Mouse (Mus musculus) MEL (cell line): ENCODE results near the gene Ddx51. TPM values are rescaled to one million over a fixed set of nuclear protein-coding genes. Genes with fewer than 3 reads are reported as not detected.

Source experiments
- DNase-seq: peaks from one replicate; pipeline ENCODE4 v3.0.0; 2011; ENCODE audit warnings: low read depth, low spot score
- H3K27ac ChIP-seq: 2 replicates; pipeline ENCODE4 v1.5.1; 2012; ENCODE audit warnings: low read depth, mild to moderate bottlenecking, control low read depth, low read length, moderate library complexity; ENCODE audit not compliant: control insufficient read depth
- H3K27me3 ChIP-seq, 2 experiments: fragments of 150-350 bp in 1 of 2; sonication (generic) in 1 of 2; 2 replicates each; pipeline ENCODE4 v1.6.1; 2012; ENCODE audit warnings: low read length in 2 of 2, mild to moderate bottlenecking in 2 of 2, improper control_type of control experiment in 1 of 2, moderate library complexity in 1 of 2; ENCODE audit not compliant: insufficient read depth in 2 of 2, control insufficient read depth in 1 of 2
- H3K36me3 ChIP-seq, 2 experiments: 2 replicates each; pipeline ENCODE4 v1.6.1; 2012 to 2014; ENCODE audit warnings: low read length in 2 of 2, improper control_type of control experiment in 1 of 2, inconsistent platforms in 1 of 2, mild to moderate bottlenecking in 1 of 2; ENCODE audit not compliant: insufficient read depth in 2 of 2, control insufficient read depth in 1 of 2
- H3K4me1 ChIP-seq, 2 experiments: fragments of 150-350 bp in 1 of 2; sonication (generic) in 1 of 2; 2 replicates each; pipeline ENCODE4 v1.6.1; 2012; ENCODE audit warnings: low read length in 2 of 2, improper control_type of control experiment in 1 of 2, mild to moderate bottlenecking in 1 of 2; ENCODE audit not compliant: insufficient read depth in 2 of 2, control insufficient read depth in 1 of 2
- H3K4me3 ChIP-seq, 2 experiments: fragments of 150-350 bp in 1 of 2; sonication (generic) in 1 of 2; 2 replicates each; pipeline ENCODE4 v1.5.1; 2012; ENCODE audit warnings: low read depth in 2 of 2, low read length in 2 of 2, mild to moderate bottlenecking in 2 of 2, moderate library complexity in 2 of 2, control low read depth in 1 of 2, improper control_type of control experiment in 1 of 2; ENCODE audit not compliant: control insufficient read depth in 1 of 2, insufficient read depth in 1 of 2
- H3K79me2 ChIP-seq: 2 replicates; pipeline ENCODE4 v1.6.1; 2012; ENCODE audit warnings: mild to moderate bottlenecking, low read length, moderate library complexity; ENCODE audit not compliant: control insufficient read depth, poor library complexity, insufficient read depth
- H3K9ac ChIP-seq: 2 replicates; pipeline ENCODE4 v1.6.1; 2012; ENCODE audit warnings: low read depth, mild to moderate bottlenecking, control low read depth, low read length, moderate library complexity; ENCODE audit not compliant: control insufficient read depth, poor library complexity, severe bottlenecking
- H3K9me3 ChIP-seq: fragments of 150-350 bp; sonication (generic); replicated peaks from 2 replicates; pipeline ENCODE4 v1.6.1; 2012; ENCODE audit warnings: mild to moderate bottlenecking, low read length, improper control_type of control experiment, moderate library complexity; ENCODE audit not compliant: insufficient read depth
- CTCF ChIP-seq, 3 experiments: IDR thresholded peaks in 2 of 3; conservative IDR thresholded peaks in 1 of 3; 2 replicates each; pipeline ENCODE4 v1.5.1; 2011 to 2012; ENCODE audit warnings: low read length in 3 of 3, low read depth in 2 of 3, mild to moderate bottlenecking in 2 of 3, improper control_type of control experiment in 1 of 3, inconsistent platforms in 1 of 3, mixed read lengths in 1 of 3, moderate library complexity in 1 of 3; ENCODE audit not compliant: control insufficient read depth in 1 of 3, insufficient read depth in 1 of 3, poor library complexity in 1 of 3, severe bottlenecking in 1 of 3
- E2F4 ChIP-seq: IDR thresholded peaks from 2 replicates; pipeline ENCODE4 v1.6.1; 2011; ENCODE audit warnings: low read depth, low read length, improper control_type of control experiment, borderline replicate concordance
- GABPA ChIP-seq: IDR thresholded peaks from 2 replicates; pipeline ENCODE4 v1.6.1; 2012; ENCODE audit warnings: low read depth, mild to moderate bottlenecking, inconsistent platforms, low read length, improper control_type of control experiment, moderate library complexity
- HCFC1 ChIP-seq: IDR thresholded peaks from 2 replicates; pipeline ENCODE4 v1.6.1; 2012; ENCODE audit warnings: low read depth, mild to moderate bottlenecking, inconsistent platforms, low read length, improper control_type of control experiment, moderate library complexity
- JUND ChIP-seq: IDR thresholded peaks from 2 replicates; pipeline ENCODE4 v1.6.1; 2011; ENCODE audit warnings: low read depth, mild to moderate bottlenecking, improper control_type of control experiment, low read length
- KAT2A ChIP-seq: conservative IDR thresholded peaks from 2 replicates; pipeline ENCODE4 v1.6.1; 2012; ENCODE audit warnings: low read depth, low read length, improper control_type of control experiment, inconsistent platforms
- MAZ ChIP-seq: IDR thresholded peaks from 2 replicates; pipeline ENCODE4 v1.6.1; 2012; ENCODE audit warnings: low read depth, mild to moderate bottlenecking, inconsistent platforms, low read length, improper control_type of control experiment
- MEF2A ChIP-seq: IDR thresholded peaks from 2 replicates; pipeline ENCODE4 v1.6.1; 2014; ENCODE audit warnings: low read depth, mild to moderate bottlenecking, inconsistent platforms, low read length, improper control_type of control experiment; ENCODE audit not compliant: poor library complexity, insufficient replicate concordance, severe bottlenecking; ENCODE audit errors: extremely low read depth
- NRF1 ChIP-seq: IDR thresholded peaks from 2 replicates; pipeline ENCODE4 v1.6.1; 2014; ENCODE audit warnings: low read depth, mild to moderate bottlenecking, inconsistent platforms, low read length, improper control_type of control experiment, moderate library complexity; ENCODE audit not compliant: poor library complexity, insufficient read depth, severe bottlenecking
- POLR2A ChIP-seq, 2 experiments: IDR thresholded peaks; 2 replicates each; pipeline ENCODE4 v1.6.1; 2011 to 2012; ENCODE audit warnings: low read length in 2 of 2, mild to moderate bottlenecking in 2 of 2, control low read depth in 1 of 2, improper control_type of control experiment in 1 of 2, low read depth in 1 of 2, moderate library complexity in 1 of 2; ENCODE audit not compliant: control insufficient read depth in 1 of 2, insufficient read depth in 1 of 2, poor library complexity in 1 of 2
- POLR2AphosphoS5 ChIP-seq: IDR thresholded peaks from 2 replicates; pipeline ENCODE4 v1.6.1; 2012; ENCODE audit warnings: low read depth, borderline replicate concordance, mild to moderate bottlenecking, inconsistent platforms, low read length, moderate library complexity, mixed read lengths
- RAD21 ChIP-seq: IDR thresholded peaks from 2 replicates; pipeline ENCODE4 v1.6.1; 2011; ENCODE audit warnings: mild to moderate bottlenecking, low read depth, low read length, improper control_type of control experiment
- RCOR1 ChIP-seq: IDR thresholded peaks from 2 replicates; pipeline ENCODE4 v1.6.1; 2012; ENCODE audit warnings: low read depth, mild to moderate bottlenecking, inconsistent platforms, low read length, improper control_type of control experiment
- SIN3A ChIP-seq: IDR thresholded peaks from 2 replicates; pipeline ENCODE4 v1.6.1; 2012; ENCODE audit warnings: low read length, improper control_type of control experiment, inconsistent platforms
- SMC3 ChIP-seq: IDR thresholded peaks from 2 replicates; pipeline ENCODE4 v1.6.1; 2011; ENCODE audit warnings: low read depth, low read length, improper control_type of control experiment
- TCF12 ChIP-seq: IDR thresholded peaks from 2 replicates; pipeline ENCODE4 v1.6.1; 2014; ENCODE audit warnings: low read depth, mild to moderate bottlenecking, inconsistent platforms, low read length, improper control_type of control experiment, moderate library complexity
- UBTF ChIP-seq: IDR thresholded peaks from 2 replicates; pipeline ENCODE4 v1.6.1; 2012; ENCODE audit warnings: low read depth, mild to moderate bottlenecking, inconsistent platforms, low read length, improper control_type of control experiment, moderate library complexity, borderline replicate concordance; ENCODE audit not compliant: insufficient read depth
- USF1 ChIP-seq: IDR thresholded peaks from 2 replicates; pipeline ENCODE4 v1.6.1; 2014; ENCODE audit warnings: low read depth, mild to moderate bottlenecking, inconsistent platforms, low read length, improper control_type of control experiment, moderate library complexity
- USF2 ChIP-seq, 2 experiments: IDR thresholded peaks; 2 replicates each; pipeline ENCODE4 v1.6.1; 2011 to 2012; ENCODE audit warnings: improper control_type of control experiment in 2 of 2, low read length in 2 of 2, borderline replicate concordance in 1 of 2, inconsistent platforms in 1 of 2, low read depth in 1 of 2, mild to moderate bottlenecking in 1 of 2; ENCODE audit not compliant: insufficient read depth in 1 of 2
- ZC3H11A ChIP-seq: IDR thresholded peaks from 2 replicates; pipeline ENCODE4 v1.6.1; 2012; ENCODE audit warnings: low read depth, mild to moderate bottlenecking, inconsistent platforms, low read length, improper control_type of control experiment
- ZKSCAN1 ChIP-seq: IDR thresholded peaks from 2 replicates; pipeline ENCODE4 v1.6.1; 2012; ENCODE audit warnings: low read depth, mild to moderate bottlenecking, inconsistent platforms, low read length, improper control_type of control experiment, moderate library complexity
- ZMIZ1 ChIP-seq: IDR thresholded peaks from 2 replicates; pipeline ENCODE4 v1.6.1; 2012; ENCODE audit warnings: low read depth, mild to moderate bottlenecking, inconsistent platforms, low read length, improper control_type of control experiment, moderate library complexity
- ZNF384 ChIP-seq: IDR thresholded peaks from 2 replicates; pipeline ENCODE4 v1.6.1; 2012; ENCODE audit warnings: low read depth, mild to moderate bottlenecking, inconsistent platforms, low read length, improper control_type of control experiment
- polyA plus RNA-seq, 2 experiments: library from polyadenylated mRNA; stranded (reverse) in 1 of 2; unstranded in 1 of 2; fragments of >175 nt in 1 of 2; fragments of >200 nt in 1 of 2; gene quantifications; 2 replicates each; pipeline versions ENCODE4 v1.2.1 to v1.2.4; 2012; ENCODE audit warnings: low replicate concordance in 2 of 2, low read depth in 1 of 2; ENCODE audit not compliant: insufficient read length in 2 of 2, insufficient read depth in 1 of 2, missing spikeins in 1 of 2
- total RNA-seq: library from RNA; depleted of rRNA; stranded (reverse); fragments of 300-350 nt; gene quantifications from 2 replicates; pipeline ENCODE4 v1.2.3, GENCODE M21; 2012

Gene Ddx51
- total and polyA plus RNA-seq, 3 experiments = 16.3 to 285 (median 52.9) TPM

DNA sequence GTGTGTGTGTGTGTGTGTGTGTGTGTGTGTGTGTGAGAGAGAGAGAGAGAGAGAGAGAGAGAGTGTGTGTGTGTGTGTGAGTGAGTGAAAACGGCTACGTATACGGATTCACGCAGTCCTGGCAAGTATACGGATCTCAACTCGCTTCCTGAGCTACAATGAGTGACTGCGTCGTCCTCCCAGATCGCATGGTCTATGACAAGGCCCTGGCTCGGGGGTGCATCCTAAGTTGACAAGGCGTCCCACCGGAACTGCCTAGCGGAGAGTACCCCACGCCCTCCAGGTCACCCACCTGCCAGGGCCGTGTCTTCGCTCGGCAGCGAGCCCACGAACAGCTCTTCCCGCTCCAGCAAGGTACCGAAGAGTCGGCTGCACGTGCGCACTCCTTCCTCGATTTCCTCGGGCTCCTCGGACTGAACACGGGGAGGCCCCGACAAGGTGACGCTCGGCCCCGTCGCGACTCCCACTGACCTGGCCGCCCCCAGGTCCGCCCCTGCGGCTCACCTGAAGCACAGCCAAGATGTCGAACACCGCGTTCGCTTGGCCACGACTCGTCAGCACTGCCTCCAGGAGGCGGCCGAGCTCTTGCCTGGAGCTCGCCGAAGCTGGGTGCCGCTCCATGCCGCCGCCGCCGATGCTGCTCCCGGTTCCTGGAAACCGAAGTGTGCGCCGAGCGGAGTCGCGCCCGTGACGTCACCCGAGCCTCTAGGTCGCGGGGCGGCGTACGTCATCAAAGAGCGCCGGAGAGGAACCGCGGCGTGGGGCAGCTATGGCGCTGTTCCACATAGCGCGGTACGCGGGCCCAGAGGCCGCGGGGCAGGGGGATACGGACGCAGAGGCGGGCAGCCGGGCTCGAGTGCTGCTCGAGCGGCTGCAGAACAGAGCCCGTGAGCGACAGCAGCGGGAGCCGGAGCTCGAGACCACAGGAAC lies at the start of gene Ddx51, which contains the start of gene Noc4l (continued):
- TF ChIP-seq ZNF384 = no peak
- TF ChIP-seq POLR2A (IDR thresholded peaks at IDR 0.05; ENCODE audit: control insufficient read depth in 1 of 2, insufficient read depth in 1 of 2, low read depth in 1 of 2, low read length in 2 of 2, poor library complexity in 1 of 2) = peak; percentile 87 to 96
- TF ChIP-seq USF1 = peak; percentile 52; the same call in 1 of the 2 replicates
- TF ChIP-seq KAT2A = peak; percentile 77
- no peak for TF ChIP-seq ZMIZ1
- TF ChIP-seq, all 39 proteins: peak for 17

DNA sequence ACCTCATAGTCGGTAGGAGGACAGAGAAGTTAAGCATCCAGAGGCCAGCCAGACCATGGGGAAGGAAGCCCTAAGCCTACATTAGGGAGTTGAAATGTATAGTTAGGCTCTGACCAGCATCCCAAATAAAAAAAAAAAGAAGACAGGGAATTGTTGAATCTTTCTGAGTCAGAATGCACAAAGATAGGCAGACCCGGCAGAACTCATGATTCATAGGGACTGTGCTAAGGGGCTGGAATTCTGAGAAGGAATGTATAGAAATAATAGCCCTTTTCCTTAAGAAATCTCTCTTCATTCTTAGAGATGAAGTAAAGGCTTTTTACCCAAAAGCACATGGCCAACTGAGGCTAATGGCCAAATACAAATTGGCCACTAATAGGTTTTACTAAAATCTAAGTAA lies 48.9 kb upstream of the Ddx51 start:
- Histone ChIP-seq H3K9ac (no peak overlapping the region), H3K4me1 (peaks cover 2 to 26% of the 10 kb centered on the region in 2 experiments), H3K27me3 (no peaks in the 10 kb centered on the region), H3K27ac (no peak overlapping the region), H3K79me2 (no peaks in the 10 kb centered on the region), H3K9me3 (no peaks in the 10 kb centered on the region), H3K4me3 (no peak overlapping the region), H3K36me3 (peaks cover 0 to 16% of the 10 kb centered on the region in 2 experiments; a peak in 2 of 4 replicates)
- no peak for DNase-seq
- TF ChIP-seq SMC3 = no peak
- TF ChIP-seq TCF12 = no peak
- no peak for TF ChIP-seq UBTF
- no peak for TF ChIP-seq MEF2A
- no peak for TF ChIP-seq E2F4
- TF ChIP-seq RCOR1 = no peak
- no peak for TF ChIP-seq ZKSCAN1
- TF ChIP-seq HCFC1 = no peak
- no peak for TF ChIP-seq RAD21
- TF ChIP-seq JUND = no peak
- no peak for TF ChIP-seq ZMIZ1
- TF ChIP-seq ZNF384 = no peak
- no peak for TF ChIP-seq NRF1
- no peak for TF ChIP-seq USF2 (IDR thresholded peaks at IDR 0.05; ENCODE audit: borderline replicate concordance in 1 of 2, insufficient read depth in 1 of 2, low read depth in 1 of 2, low read length in 2 of 2)
- TF ChIP-seq ZC3H11A = no peak
- no peak for TF ChIP-seq MAZ
- no peak for TF ChIP-seq SIN3A
- no peak for TF ChIP-seq GABPA
- no peak for TF ChIP-seq CTCF (IDR thresholded peaks at IDR 0.05 in 2 of 3, conservative IDR thresholded peaks at IDR 0.05 in 1 of 3; ENCODE audit: control insufficient read depth in 1 of 3, insufficient read depth in 1 of 3, low read depth in 2 of 3, low read length in 3 of 3, poor library complexity in 1 of 3, severe bottlenecking in 1 of 3)
- no peak for TF ChIP-seq POLR2AphosphoS5
